Mouse (Mus musculus) embryonic facial prominence, embryonic 10.5 days (tissue): Measurements from ENCODE around the gene Magea4. TPM values are rescaled to one million over a fixed set of nuclear protein-coding genes. Genes with fewer than 3 reads are reported as not detected.

Experiments used
- DNase-seq: peaks from one replicate; pipeline ENCODE4 v3.0.0-alpha.2; 2017; ENCODE audit warnings: low spot score
- H3K27ac ChIP-seq: fragments of 300-500 bp; sonication (generic); replicated peaks from 2 replicates; pipeline ENCODE4 v1.5.1; 2016; ENCODE audit warnings: mild to moderate bottlenecking
- H3K27me3 ChIP-seq: fragments of 300-500 bp; sonication (generic); replicated peaks from 2 replicates; pipeline ENCODE4 v1.6.1; 2016; ENCODE audit warnings: low read depth, mild to moderate bottlenecking; ENCODE audit not compliant: poor library complexity, severe bottlenecking
- H3K36me3 ChIP-seq: fragments of 300-500 bp; sonication (generic); replicated peaks from 2 replicates; pipeline ENCODE4 v1.6.1; 2016; ENCODE audit warnings: mild to moderate bottlenecking, moderate library complexity
- H3K4me1 ChIP-seq: fragments of 300-500 bp; sonication (generic); 2 replicates; pipeline ENCODE4 v1.6.1; 2016
- H3K4me3 ChIP-seq: fragments of 300-500 bp; sonication (generic); 2 replicates; pipeline ENCODE4 v1.5.1; 2016; ENCODE audit warnings: mild to moderate bottlenecking, moderate library complexity
- H3K9me3 ChIP-seq: fragments of 300-500 bp; sonication (generic); 2 replicates; pipeline ENCODE4 v1.6.1; 2016; ENCODE audit warnings: mild to moderate bottlenecking
- WGBS: fragments of 180-500 bp; shearing (Covaris S2); methylation state at CpG from one replicate; pipeline ENCODE4 v1.1.7; 2016; 5-methylcytosine and 5-hydroxymethylcytosine counted together
- microRNA counts: library from miRNA; unstranded; fragments of <30 nt; microRNA quantifications from one replicate; lab custom pipeline; 2017
- microRNA-seq: library from miRNA; unstranded; fragments of <30 nt; microRNA quantifications from one replicate; pipeline ENCODE4, GENCODE M21; 2017
- polyA plus RNA-seq: library from polyadenylated mRNA; unstranded; fragments of >200 nt; fragmentation: Nextera tagmentation; extraction: Ambion mirVana; gene quantifications from 2 replicates; pipeline ENCODE4 v1.2.1, GENCODE M21; 2016

Magea4 gene
- polyA plus RNA-seq: not detected in 2 replicates

- no peak for DNase-seq
- 96% methylated on average over 2 of the region's 2 CpGs for WGBS
Measured at GRCm38 (mm10) chrX:72221717-72222116, at the start of gene Magea4. TSS of gene Magea4 (plus strand) at chrX:72222017.

GRCm38 (mm10) chrX:72202944-72203554 lies 18.8 kb upstream of the Magea4 start:
- H3K27ac ChIP-seq: no peak overlapping the region
- WGBS: 65% methylated on average over 4 of the region's 4 CpGs
- H3K27me3 ChIP-seq: no peaks in the 10 kb centered on the region
- no peaks in the 10 kb centered on the region for H3K36me3 ChIP-seq
- H3K9me3 ChIP-seq: no peaks in the 10 kb centered on the region
- no peak overlapping the region for H3K4me3 ChIP-seq
- no peaks in the 10 kb centered on the region for H3K4me1 ChIP-seq
- no peak for DNase-seq

More at GRCm38 (mm10) chrX:72221717-72222116, at the start of gene Magea4:
- H3K36me3 ChIP-seq: no peaks in the 10 kb centered on the region
- no peaks in the 10 kb centered on the region for H3K27me3 ChIP-seq
- no peak within 1 kb of the TSS for H3K27ac ChIP-seq
- H3K4me3 ChIP-seq: no peak within 1 kb of the TSS
- H3K4me1 ChIP-seq: no peaks in the 10 kb centered on the region
- no peaks in the 10 kb centered on the region for H3K9me3 ChIP-seq

GRCm38 (mm10) chrX:72270637-72271036 lies 48.8 kb downstream of the Magea4 start:
- no peak overlapping the region for H3K4me3 ChIP-seq
- peaks cover 11% of the 10 kb centered on the region for H3K36me3 ChIP-seq
- 92% methylated on average over 11 of the region's 11 CpGs for WGBS

More at GRCm38 (mm10) chrX:72270637-72271036, 48.8 kb downstream of the Magea4 start:
- Histone ChIP-seq H3K4me1 (no peaks in the 10 kb centered on the region), H3K27me3 (0 out of 2 replicates have a peak, but pooled peaks cover 15% of the 10 kb centered on the region), H3K9me3 (no peaks in the 10 kb centered on the region), H3K27ac (no peak overlapping the region)
- no peak for DNase-seq

MicroRNAs within 50 kb of the gene (microRNA counts, 519-probe panel; counts per million panel counts)
- microRNA mmu-miR-224 (lab: Ali Mortazavi, UCI) (188 counts per million, percentile 57 among the panel's probes with 10 or more counts), microRNA mmu-miR-452 (lab: Ali Mortazavi, UCI) (188 counts per million, percentile 57 among the panel's probes with 10 or more counts)

Small RNA genes lying within 50 kb of the gene (microRNA-seq; reads per million reads assigned to microRNA genes)
- 168 reads per million, percentile 54 among the genes with 10 or more reads in this experiment for gene Mir224
- gene Mir452: 72.6 reads per million, percentile 45 among the genes with 10 or more reads in this experiment

Other genes starting within 250 kb of the Magea4 start
- gene Fate1, start 249.0 kb upstream of the Magea4 start, polyA plus RNA-seq: not detected in 2 replicates
- gene Cnga2, start 230.2 kb upstream of the Magea4 start, polyA plus RNA-seq: 0.05 TPM in 1 of 2 replicates, not detected in the other
- gene Gabre, start 52.8 kb downstream of the Magea4 start, polyA plus RNA-seq: 1.5 and 2.3 TPM in 2 replicates
- gene Magea10, start 164.8 kb downstream of the Magea4 start, polyA plus RNA-seq: not detected in 2 replicates